Mouse (Mus musculus) megakaryocyte, embryonic 14.5 days (primary cell): ENCODE results near the gene Fst. TPM values are rescaled to one million over a fixed set of nuclear protein-coding genes. Genes with fewer than 3 reads are reported as not detected.

ENCODE experiments used
- H3K27me3 ChIP-seq: replicated peaks from 2 replicates; pipeline ENCODE3; 2012; ENCODE audit warnings: inconsistent platforms
- H3K36me3 ChIP-seq: replicated peaks from 2 replicates; pipeline ENCODE3; 2012; ENCODE audit warnings: low read length, inconsistent platforms, mixed read lengths
- H3K4me1 ChIP-seq: 2 replicates; pipeline ENCODE4 v1.6.1; 2012; ENCODE audit warnings: inconsistent platforms
- H3K4me3 ChIP-seq: replicated peaks from 2 replicates; pipeline ENCODE3; 2012; ENCODE audit warnings: moderate library complexity, mild to moderate bottlenecking, inconsistent platforms
- H3K9me3 ChIP-seq: 2 replicates; pipeline ENCODE4 v1.6.1; 2012; ENCODE audit warnings: inconsistent platforms
- FLI1 ChIP-seq: IDR thresholded peaks from 2 replicates; pipeline ENCODE4 v1.6.1; 2012; ENCODE audit warnings: low read length, inconsistent platforms, mixed read lengths
- GATA1 ChIP-seq: IDR thresholded peaks from 3 replicates; pipeline ENCODE4 v1.6.1; 2012; ENCODE audit warnings: mixed read lengths, low read length, inconsistent platforms, borderline replicate concordance
- polyA plus RNA-seq: library from polyadenylated mRNA; stranded (reverse); fragments of >175 nt; gene quantifications from 2 replicates; pipeline ENCODE4 v1.2.3, GENCODE M21; 2012; ENCODE audit warnings: low replicate concordance; ENCODE audit not compliant: insufficient read depth

Gene Fst
- 0.04 TPM in 1 of 2 replicates, not detected in the other for polyA plus RNA-seq

DNA sequence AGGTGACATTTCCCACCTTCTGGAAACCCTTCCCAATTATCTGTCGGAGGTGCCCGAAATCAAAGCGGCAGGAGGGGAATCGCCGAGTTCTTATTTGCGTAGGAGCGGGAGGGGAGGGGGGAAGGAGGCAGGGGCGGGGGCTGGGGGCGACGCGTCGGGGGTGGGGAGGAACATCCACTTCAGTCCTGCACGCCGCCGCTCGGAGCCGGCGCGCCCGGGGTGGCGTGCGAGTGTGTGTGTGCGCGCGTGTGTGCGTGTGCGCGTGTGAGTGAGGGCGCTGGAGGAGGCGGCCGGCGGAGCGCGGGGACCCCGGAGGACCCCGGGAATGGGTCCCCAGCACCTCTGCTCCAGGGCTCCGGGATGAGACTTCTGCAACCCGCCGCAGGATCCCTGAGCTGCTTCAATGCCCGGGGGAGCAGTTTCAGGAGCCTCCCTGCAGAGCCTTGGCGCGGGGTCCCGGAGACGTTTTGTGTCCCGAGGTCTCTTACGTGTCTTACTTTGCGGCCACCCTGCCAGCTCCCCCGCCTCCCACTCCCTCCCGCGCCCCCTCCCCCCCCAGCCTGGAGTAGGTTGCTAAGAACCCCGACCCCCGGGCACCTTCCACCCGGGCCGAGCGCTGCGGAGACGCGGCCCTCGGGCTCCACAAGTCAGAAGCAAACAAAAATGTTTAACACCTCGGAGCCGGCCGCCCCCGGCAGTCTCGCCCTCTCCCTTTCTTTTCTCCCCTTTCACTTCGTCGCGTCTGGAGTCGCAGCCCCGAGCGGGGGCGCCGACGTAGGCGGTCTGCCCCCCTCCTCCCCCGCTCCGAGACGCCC lies at the start of gene Fst:
Gene Fst, minus strand, starts transcription at position 66 of the 815 bp plus-strand sequence.
- Histone ChIP-seq H3K27me3 (peaks cover 77% of the 10 kb centered on the region), H3K4me3 (peak within 1 kb of the TSS; percentile 90), H3K9me3 (peaks cover 6% of the 10 kb centered on the region), H3K4me1 (peaks cover 42% of the 10 kb centered on the region), H3K36me3 (no peaks in the 10 kb centered on the region)
- TF ChIP-seq GATA1 (no peak), FLI1 (no peak)

GRCm38 (mm10) chr13:114493826-114494225 lies 35.1 kb upstream of the Fst start:
- H3K4me3 ChIP-seq, result no peak overlapping the region
- H3K36me3 ChIP-seq, result no peaks in the 10 kb centered on the region
- no peaks in the 10 kb centered on the region for H3K9me3 ChIP-seq
- H3K27me3 ChIP-seq, result no peaks in the 10 kb centered on the region
- no peaks in the 10 kb centered on the region for H3K4me1 ChIP-seq
- TF ChIP-seq FLI1, result no peak
- TF ChIP-seq GATA1, result no peak

DNA sequence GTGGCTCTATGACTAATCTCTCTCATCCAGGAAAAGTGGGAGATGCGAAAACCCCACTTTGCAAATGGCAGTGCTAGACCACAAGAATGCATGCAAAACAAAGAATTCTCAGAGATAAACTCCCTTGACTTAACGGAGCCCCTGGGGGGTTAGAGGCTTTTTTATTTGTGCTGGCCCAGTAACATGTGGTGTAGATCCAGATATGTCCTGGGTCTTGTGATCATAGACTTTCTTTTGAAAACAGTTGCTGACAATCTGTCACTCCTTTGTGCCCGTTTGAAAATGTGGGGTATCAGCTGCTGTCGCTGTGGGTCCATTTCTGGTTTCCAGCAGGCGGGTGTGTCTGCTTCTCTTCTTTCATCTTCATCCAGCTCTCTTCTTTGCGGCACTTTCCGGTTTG lies 29.4 kb upstream of the Fst start:
- Histone ChIP-seq H3K4me3 (no peak overlapping the region), H3K9me3 (0 out of 2 replicates have a peak, but pooled peaks cover 4% of the 10 kb centered on the region), H3K4me1 (no peaks in the 10 kb centered on the region), H3K27me3 (no peaks in the 10 kb centered on the region), H3K36me3 (no peaks in the 10 kb centered on the region)
- TF ChIP-seq FLI1 (no peak), GATA1 (no peak)

- H3K9me3 ChIP-seq, result peaks cover 17% of the 10 kb centered on the region; the same call in 1 of the 2 replicates
- TF ChIP-seq GATA1, result no peak
- no peak for TF ChIP-seq FLI1
- H3K4me3 ChIP-seq, result no peak overlapping the region
- H3K27me3 ChIP-seq, result no peaks in the 10 kb centered on the region
- H3K4me1 ChIP-seq, result no peaks in the 10 kb centered on the region
- H3K36me3 ChIP-seq, result no peaks in the 10 kb centered on the region
Measured at GRCm38 (mm10) chr13:114478329-114478728, 19.6 kb upstream of the Fst start.

- Histone ChIP-seq H3K36me3 (no peaks in the 10 kb centered on the region), H3K4me3 (no peak overlapping the region), H3K4me1 (no peaks in the 10 kb centered on the region), H3K9me3 (peaks cover 16% of the 10 kb centered on the region), H3K27me3 (no peaks in the 10 kb centered on the region)
- no peak for TF ChIP-seq FLI1
- TF ChIP-seq GATA1, result no peak
Measured at GRCm38 (mm10) chr13:114469945-114470344, 11.2 kb upstream of the Fst start.

- TF ChIP-seq GATA1 (no peak), FLI1 (no peak)
- Histone ChIP-seq H3K9me3 (peaks cover 17% of the 10 kb centered on the region), H3K4me1 (no peaks in the 10 kb centered on the region), H3K27me3 (peaks cover 11% of the 10 kb centered on the region), H3K4me3 (no peak overlapping the region), H3K36me3 (no peaks in the 10 kb centered on the region)
Measured at GRCm38 (mm10) chr13:114466269-114466919, 7.6 kb upstream of the Fst start.

GRCm38 (mm10) chr13:114465387-114465786 lies 6.6 kb upstream of the Fst start:
- no peaks in the 10 kb centered on the region for H3K36me3 ChIP-seq
- TF ChIP-seq GATA1 (no peak), FLI1 (no peak)
- peaks cover 11% of the 10 kb centered on the region for H3K9me3 ChIP-seq
- H3K27me3 ChIP-seq, result peaks cover 18% of the 10 kb centered on the region
- H3K4me3 ChIP-seq, result no peak overlapping the region
- peaks cover 3% of the 10 kb centered on the region; the same call in 1 of the 2 replicates for H3K4me1 ChIP-seq

DNA sequence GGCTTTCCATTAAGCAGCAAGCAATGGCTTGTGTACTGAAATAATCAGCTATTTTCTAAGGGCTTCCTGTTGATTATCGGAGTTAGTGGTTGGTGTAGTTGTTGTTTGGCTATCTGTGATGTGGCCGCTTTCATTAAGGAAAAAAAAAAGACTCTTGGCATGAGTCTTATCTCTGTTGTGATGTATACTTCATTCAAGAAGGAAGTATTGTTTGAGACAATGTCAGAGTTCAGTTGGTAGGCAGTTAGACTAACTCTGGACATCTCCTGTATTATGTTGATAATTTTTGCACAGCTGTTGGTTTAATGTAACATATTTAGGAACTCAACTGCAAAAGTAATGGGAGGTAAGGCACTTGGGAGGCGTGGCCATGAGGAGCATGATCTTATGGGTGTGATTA lies 6.1 kb upstream of the Fst start:
- peaks cover 8% of the 10 kb centered on the region for H3K9me3 ChIP-seq
- H3K4me1 ChIP-seq, result peaks cover 8% of the 10 kb centered on the region
- H3K36me3 ChIP-seq, result no peaks in the 10 kb centered on the region
- H3K27me3 ChIP-seq, result peaks cover 24% of the 10 kb centered on the region
- no peak overlapping the region for H3K4me3 ChIP-seq
- no peak for TF ChIP-seq GATA1
- TF ChIP-seq FLI1, result no peak

DNA sequence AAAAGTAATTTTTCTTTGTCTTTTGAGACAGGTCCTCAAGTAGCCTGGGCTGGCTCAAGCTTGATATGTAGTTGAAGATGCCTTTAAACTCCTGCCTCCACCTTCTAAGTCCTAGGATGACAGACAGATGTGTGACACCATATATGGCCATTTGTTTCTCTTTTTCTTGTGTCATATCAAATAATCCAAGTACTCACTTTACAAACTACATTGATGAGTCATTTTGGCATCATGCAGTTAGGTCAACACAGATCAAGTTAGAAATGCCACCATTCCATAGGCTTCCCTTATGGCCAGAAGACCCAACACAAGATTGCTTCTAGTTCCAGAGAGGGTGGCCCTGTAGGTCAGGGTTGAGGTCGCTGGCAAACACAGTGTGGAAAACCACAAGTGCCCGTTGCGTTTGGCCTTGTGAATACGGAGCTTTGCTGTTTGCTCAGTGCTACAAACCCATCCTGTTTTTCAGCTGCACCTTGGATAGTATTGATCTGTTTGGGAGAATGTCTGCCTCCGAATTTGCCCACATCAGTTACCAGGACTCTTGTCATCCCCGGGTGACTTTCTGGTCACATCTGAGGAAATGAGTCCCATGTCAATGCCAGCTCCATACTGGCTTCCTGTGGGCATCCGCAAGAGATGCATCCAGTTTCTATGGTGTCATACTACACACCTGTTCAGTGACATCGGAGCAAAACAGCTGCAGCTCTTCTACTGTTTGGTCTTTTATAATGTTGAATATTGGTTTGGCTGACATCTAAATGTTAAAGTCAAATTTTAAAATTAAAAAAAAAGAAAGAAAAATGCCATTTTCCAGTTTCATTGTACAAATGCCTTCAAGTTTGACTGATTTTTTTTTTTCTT lies 4.0 kb upstream of the Fst start:
- peaks cover 25% of the 10 kb centered on the region for H3K4me1 ChIP-seq
- H3K36me3 ChIP-seq, result no peaks in the 10 kb centered on the region
- H3K9me3 ChIP-seq, result peaks cover 4% of the 10 kb centered on the region
- H3K27me3 ChIP-seq, result peaks cover 44% of the 10 kb centered on the region
- no peak for TF ChIP-seq GATA1
- no peak overlapping the region for H3K4me3 ChIP-seq

DNA sequence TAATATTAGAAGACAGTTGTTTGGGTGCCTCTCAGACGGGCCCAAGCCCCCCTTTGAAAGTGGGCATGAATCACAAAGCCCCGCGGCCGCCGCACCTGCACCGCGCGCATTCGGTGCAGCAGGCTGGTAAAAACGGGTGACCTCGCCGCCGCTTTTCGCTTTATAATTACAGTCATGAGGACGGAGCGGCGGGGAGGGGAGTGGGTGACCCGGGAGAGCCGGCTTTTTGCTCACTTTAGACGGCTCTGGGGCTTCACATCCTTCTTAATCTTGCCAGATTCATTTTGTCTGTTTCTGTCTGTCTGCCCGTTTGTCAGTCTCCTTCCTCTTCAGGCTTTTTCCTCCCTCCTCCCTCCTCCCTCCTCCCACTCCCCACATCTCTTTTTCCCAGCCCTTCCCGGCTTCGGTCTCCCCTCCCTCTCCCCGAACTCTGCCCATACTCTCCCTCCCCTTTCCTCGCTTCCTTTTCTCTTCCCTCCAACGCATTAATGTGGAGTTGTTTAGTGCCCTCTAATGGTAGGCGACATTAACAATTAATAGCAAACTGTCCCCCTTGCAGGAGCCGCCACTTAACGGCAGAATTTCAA lies 1.6 kb upstream of the Fst start:
- Histone ChIP-seq H3K4me3 (peak overlapping the region; percentile 90), H3K36me3 (no peaks in the 10 kb centered on the region), H3K4me1 (peaks cover 42% of the 10 kb centered on the region), H3K27me3 (peaks cover 67% of the 10 kb centered on the region), H3K9me3 (peaks cover 4% of the 10 kb centered on the region)
- no peak for TF ChIP-seq GATA1
- no peak for TF ChIP-seq FLI1
